Comparison of ENCODE assay signal across 8 mouse cellular contexts in the genomic region with DNA sequence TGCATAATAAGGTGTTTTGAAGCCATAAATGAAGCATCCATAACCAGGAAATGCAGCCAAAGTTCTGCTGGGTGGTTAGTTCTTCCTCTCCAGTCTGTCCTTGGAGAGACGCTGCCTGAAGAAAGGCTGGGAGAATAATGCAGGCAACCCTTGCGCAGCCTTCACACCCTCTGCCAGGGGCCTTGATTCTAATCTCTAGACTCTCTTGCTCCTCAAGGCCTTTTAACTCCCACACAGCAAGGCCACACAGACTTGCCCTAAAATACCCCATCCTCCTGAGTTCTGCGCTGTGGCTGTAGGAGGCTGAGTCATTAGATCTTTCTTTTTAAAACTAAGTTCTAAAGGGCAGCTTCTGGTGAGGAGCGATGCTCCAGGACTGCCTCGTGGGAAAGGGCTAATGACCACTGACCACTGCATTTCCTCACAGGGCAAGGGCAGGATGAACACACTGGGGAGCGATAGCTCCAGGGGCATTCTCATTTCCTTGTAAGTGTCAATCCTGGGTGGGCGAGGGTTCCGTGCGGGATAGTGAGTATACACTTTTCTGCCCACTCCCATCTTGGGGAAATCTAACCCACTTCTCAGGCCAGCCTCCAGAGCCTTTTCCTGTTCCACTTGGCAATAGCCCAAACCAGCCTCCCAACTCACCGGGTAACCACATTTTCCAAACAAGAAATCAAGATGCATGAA. TPM values are rescaled to one million over a fixed set of nuclear protein-coding genes. Genes with fewer than 3 reads are reported as not detected.
DNase-seq lines count a peak whose midpoint lies in the region; ATAC-seq and TF ChIP-seq lines count a peak whose summit lies in the region.

No protein-coding gene starts in this region.

- ATAC-seq in heart, embryonic 14.5 days (ENCODE audit: insufficient number of reproducible peaks, insufficient read depth, low FRiP score, low read depth), result no peak
- no peak for ATAC-seq in limb, embryonic 14.5 days (ENCODE audit: low FRiP score, low read depth)
- no peak for ATAC-seq in forebrain, postnatal 0 days
- no peak for ATAC-seq in megakaryocyte-erythroid progenitor cell, adult 5-6 weeks (replicated peaks; ENCODE audit: low FRiP score, low TSS enrichment, poor library complexity, severe bottlenecking)

- TF ChIP-seq POLR2A in limb, embryonic 14.5 days (IDR thresholded peaks at IDR 0.05; ENCODE audit: borderline replicate concordance, extremely low read depth, insufficient read depth, insufficient read length), result no peak
- no peak for TF ChIP-seq POLR2A in testis, adult 2 months (IDR thresholded peaks at IDR 0.05; ENCODE audit: control insufficient read depth, low read depth, low read length)

- peak overlapping the region; percentile 73; the same call in 1 of the 2 replicates for H3K4me2 ChIP-seq in heart, embryonic 14.5 days (ENCODE audit: low read length)
- 0 out of 2 replicates have a peak overlapping the region, but pooled peaks have one; percentile 84 for H3K4me2 ChIP-seq in limb, embryonic 14.5 days (replicated peaks; ENCODE audit: low read depth, low read length, severe bottlenecking)
- no peak overlapping the region for H3K4me2 ChIP-seq in forebrain, postnatal 0 days (ENCODE audit: low read depth)

- no peaks in the 10 kb centered on the region for H3K36me3 ChIP-seq in heart, embryonic 14.5 days (ENCODE audit: control insufficient read depth, insufficient read depth, low read length)
- H3K36me3 ChIP-seq in limb, embryonic 14.5 days (ENCODE audit: control insufficient read depth, insufficient read depth, low read length), result no peaks in the 10 kb centered on the region
- no peaks in the 10 kb centered on the region for H3K36me3 ChIP-seq in testis, adult 2 months (ENCODE audit: control insufficient read depth, insufficient read depth, low read length)
- no peaks in the 10 kb centered on the region for H3K36me3 ChIP-seq in forebrain, postnatal 0 days (ENCODE audit: insufficient read depth)

- peak; percentile 31 for DNase-seq in gastrocnemius, adult 2 months
- no peak for DNase-seq in gastrocnemius, postnatal 10 days
- DNase-seq in adrenal gland, adult 18-20 months (ENCODE audit: low spot score in 2 of 2), result peak; percentile 33 to 45
- DNase-seq in limb, embryonic 14.5 days (ENCODE audit: low spot score), result no peak
- no peak for DNase-seq in forebrain, postnatal 0 days

- H3K4me1 ChIP-seq in heart, embryonic 14.5 days (ENCODE audit: control insufficient read depth in 2 of 2, insufficient read depth in 2 of 2, low read length in 2 of 2), result peaks cover 20 to 42% of the 10 kb centered on the region in 2 experiments
- peaks cover 47% of the 10 kb centered on the region for H3K4me1 ChIP-seq in limb, embryonic 14.5 days (ENCODE audit: control insufficient read depth, insufficient read depth, low read length)
- H3K4me1 ChIP-seq in testis, adult 2 months (ENCODE audit: control insufficient read depth, insufficient read depth, low read length), result peaks cover 19% of the 10 kb centered on the region
- peaks cover 14% of the 10 kb centered on the region for H3K4me1 ChIP-seq in forebrain, postnatal 0 days (ENCODE audit: insufficient read depth)

- peak overlapping the region; percentile 99 for H3K27ac ChIP-seq in gastrocnemius, adult 2 months
- H3K27ac ChIP-seq in heart, embryonic 14.5 days (replicated peaks in 1 of 2; ENCODE audit: control insufficient read depth in 1 of 2, insufficient read depth in 1 of 2, low read depth in 2 of 2, low read length in 2 of 2), result peak overlapping the region; percentile 14 to 97
- 0 out of 2 replicates have a peak overlapping the region, but pooled peaks have one; percentile 33 for H3K27ac ChIP-seq in limb, embryonic 14.5 days (replicated peaks; ENCODE audit: low read depth, low read length)
- H3K27ac ChIP-seq in testis, adult 2 months (ENCODE audit: control insufficient read depth, insufficient read depth, low read depth, low read length), result peak overlapping the region; percentile 86
- H3K27ac ChIP-seq in forebrain, postnatal 0 days (ENCODE audit: low read depth, low read length), result no peak overlapping the region

- H3K4me3 ChIP-seq in gastrocnemius, adult 2 months, result peak overlapping the region; percentile 83; the same call in 1 of the 2 replicates
- no peak overlapping the region for H3K4me3 ChIP-seq in heart, embryonic 14.5 days (ENCODE audit: control insufficient read depth in 1 of 2, insufficient read depth in 1 of 2, low read depth in 1 of 2, low read length in 2 of 2)
- no peak overlapping the region for H3K4me3 ChIP-seq in limb, embryonic 14.5 days (replicated peaks; ENCODE audit: low read length)
- H3K4me3 ChIP-seq in testis, adult 2 months (ENCODE audit: control insufficient read depth, low read depth, low read length), result peak overlapping the region; percentile 73
- no peak overlapping the region for H3K4me3 ChIP-seq in forebrain, postnatal 0 days (ENCODE audit: low read depth, low read length)

- no peaks in the 10 kb centered on the region for H3K9me3 ChIP-seq in heart, embryonic 14.5 days (ENCODE audit: control insufficient read depth, low read length)
- no peaks in the 10 kb centered on the region for H3K9me3 ChIP-seq in limb, embryonic 14.5 days (ENCODE audit: control insufficient read depth, low read length)
- H3K9me3 ChIP-seq in forebrain, postnatal 0 days (ENCODE audit: low read length), result no peaks in the 10 kb centered on the region

- H3K27me3 ChIP-seq in heart, embryonic 14.5 days (ENCODE audit: control insufficient read depth, insufficient read depth, low read length), result no peaks in the 10 kb centered on the region
- H3K27me3 ChIP-seq in limb, embryonic 14.5 days (ENCODE audit: control insufficient read depth, insufficient read depth, low read length), result no peaks in the 10 kb centered on the region
- H3K27me3 ChIP-seq in testis, adult 2 months (ENCODE audit: control insufficient read depth, insufficient read depth, low read length), result no peaks in the 10 kb centered on the region
- no peaks in the 10 kb centered on the region for H3K27me3 ChIP-seq in forebrain, postnatal 0 days (ENCODE audit: insufficient read depth, low read length)

- TF ChIP-seq CTCF in gastrocnemius, adult 2 months (IDR thresholded peaks at IDR 0.05), result no peak
- no peak for TF ChIP-seq CTCF in testis, adult 2 months (IDR thresholded peaks at IDR 0.05; ENCODE audit: control insufficient read depth, insufficient read depth, insufficient replicate concordance, low read depth, low read length)
- no peak for TF ChIP-seq CTCF in forebrain, postnatal 0 days (IDR thresholded peaks at IDR 0.05; ENCODE audit: low read depth)

- no peak overlapping the region for H3K9ac ChIP-seq in heart, embryonic 14.5 days (ENCODE audit: low read length)
- H3K9ac ChIP-seq in limb, embryonic 14.5 days (ENCODE audit: low read depth, low read length, severe bottlenecking), result no peak overlapping the region
- no peak overlapping the region for H3K9ac ChIP-seq in forebrain, postnatal 0 days

- 51% methylated on average over 10 of the region's 10 CpGs for WGBS in heart, embryonic 14.5 days
- WGBS in limb, embryonic 14.5 days, result 63% methylated on average over 10 of the region's 10 CpGs
- 78% methylated on average over 10 of the region's 10 CpGs for WGBS in forebrain, postnatal 0 days

- intact Hi-C loops in gastrocnemius, adult 2 months (cut with DNase I), result loop anchor here (5.0 kb wide), 1 partner anchor 36 kb away; no protein-coding TSS in a partner anchor

RNA-seq across cellular contexts. Expression of a gene that starts 7.6 kb away (rescaled TPM):
- 100 to 1,000 TPM; 569 to 658 TPM for total RNA-seq in gastrocnemius, adult 2 months (2021)
- total RNA-seq in gastrocnemius, postnatal 10 days (2021), result 100 to 1,000 TPM; 572 to 625 TPM
- 100 to 1,000 TPM; 291 to 386 TPM for total RNA-seq in adrenal gland, adult 18-20 months (2021)
- 350 and 362 TPM in 2 replicates for polyA plus RNA-seq in heart, embryonic 14.5 days (2014; fragmentation: Nextera tagmentation; extraction: Ambion mirVana)
- 106 and 111 TPM in 2 replicates for polyA plus RNA-seq in limb, embryonic 14.5 days (2012; rRNA removed)
- 296 and 311 TPM in 2 replicates for polyA plus RNA-seq in limb, embryonic 14.5 days (2014; fragmentation: Nextera tagmentation; extraction: Ambion mirVana)
- 39.9 and 48.8 TPM in 2 replicates for polyA plus RNA-seq in testis, adult 2 months (2012; rRNA removed)
- total RNA-seq in forebrain, postnatal 0 days (2014; rRNA removed), result 123 and 131 TPM in 2 replicates
- polyA plus RNA-seq in forebrain, postnatal 0 days (2015; fragmentation: Nextera tagmentation; extraction: Ambion mirVana), result 252 and 270 TPM in 2 replicates
- total RNA-seq in megakaryocyte-erythroid progenitor cell, adult 5-6 weeks (2014; fragmentation: Nextera tagmentation), result 168 and 313 TPM in 2 replicates
- 419 and 540 TPM in 2 replicates for total RNA-seq in megakaryocyte-erythroid progenitor cell, adult 5-6 weeks (2017)

Comparison
In these comparisons a context has a peak if more than half of its experiments do, and no peak if none do; other contexts are left out.
1. DNase-seq: peak in gastrocnemius, adult 2 months (single experiment) and adrenal gland, adult 18-20 months (2 of 2); none in gastrocnemius, postnatal 10 days (single experiment), limb, embryonic 14.5 days (single experiment) and forebrain, postnatal 0 days (single experiment).
2. H3K4me3 ChIP-seq: peak in gastrocnemius, adult 2 months (single experiment) and testis, adult 2 months (single experiment); none in heart, embryonic 14.5 days (0 of 2), limb, embryonic 14.5 days (single experiment) and forebrain, postnatal 0 days (single experiment).